Mouse (Mus musculus) heart, postnatal 0 days (tissue): ENCODE data around the gene Fam208a. TPM values are rescaled to one million over a fixed set of nuclear protein-coding genes. Genes with fewer than 3 reads are reported as not detected.
A peak's percentile ranks its signal among the peaks of the same experiment; 100 is the strongest.

Experiments
- ATAC-seq: fragments of 200-750 bp; cut with Nextera tagmentation; 2 replicates; pipeline ENCODE4 v1.8.0; 2017; ENCODE audit warnings: low read depth, moderate number of reproducible peaks, moderate library complexity; ENCODE audit not compliant: insufficient read depth
- DNase-seq: peaks from one replicate; pipeline ENCODE4 v3.0.0-alpha.2; 2016; ENCODE audit warnings: low spot score
- H3K27ac ChIP-seq: fragments of 300-500 bp; sonication (generic); 2 replicates; pipeline ENCODE4 v1.5.1; 2014; ENCODE audit warnings: low read depth, mild to moderate bottlenecking
- H3K27me3 ChIP-seq: fragments of 300-500 bp; sonication (generic); 2 replicates; pipeline ENCODE4 v1.6.1; 2014; ENCODE audit warnings: low read length, mixed read lengths; ENCODE audit not compliant: control insufficient read depth, insufficient read depth
- H3K36me3 ChIP-seq: fragments of 300-500 bp; sonication (generic); replicated peaks from 2 replicates; pipeline ENCODE4 v1.6.1; 2014; ENCODE audit warnings: low read length, mixed read lengths; ENCODE audit not compliant: control insufficient read depth, insufficient read depth
- H3K4me1 ChIP-seq: fragments of 300-500 bp; sonication (generic); 2 replicates; pipeline ENCODE4 v1.6.1; 2014; ENCODE audit warnings: antibody characterized with exemption; ENCODE audit not compliant: control insufficient read depth, insufficient read depth
- H3K4me2 ChIP-seq: fragments of 300-500 bp; sonication (generic); 2 replicates; pipeline ENCODE4 v1.6.1; 2014; ENCODE audit warnings: low read depth, mild to moderate bottlenecking, low read length, moderate library complexity
- H3K4me3 ChIP-seq: fragments of 300-500 bp; sonication (generic); 2 replicates; pipeline ENCODE4 v1.5.1; 2014; ENCODE audit warnings: low read depth, low read length
- H3K9ac ChIP-seq: fragments of 300-500 bp; sonication (generic); replicated peaks from 2 replicates; pipeline ENCODE4 v1.6.1; 2014; ENCODE audit warnings: low read depth, low read length, mixed read lengths
- H3K9me3 ChIP-seq: fragments of 300-500 bp; sonication (generic); replicated peaks from 2 replicates; pipeline ENCODE4 v1.6.1; 2016; ENCODE audit warnings: low read length; ENCODE audit not compliant: control insufficient read depth
- CTCF ChIP-seq: IDR thresholded peaks from 2 replicates; pipeline ENCODE4 v1.5.1; 2016; ENCODE audit warnings: antibody characterized with exemption, control low read depth, low read depth
- EP300 ChIP-seq: IDR thresholded peaks from 2 replicates; pipeline ENCODE4 v1.6.1; 2016; ENCODE audit warnings: antibody characterized with exemption, low read depth
- whole genome bisulfite sequencing: fragments of 180-500 bp; shearing (Covaris S2); extraction: QIAGEN DNeasy Blood & Tissue Kit; methylation state at CpG from one replicate; pipeline ENCODE4 v1.1.7; 2014; 5-methylcytosine and 5-hydroxymethylcytosine counted together
- polyA plus RNA-seq: library from polyadenylated mRNA; unstranded; fragments of >200 nt; fragmentation: Nextera tagmentation; extraction: Ambion mirVana; gene quantifications from 2 replicates; pipeline ENCODE4 v1.2.1, GENCODE M21; 2015
- total RNA-seq: library from RNA; depleted of rRNA; stranded (reverse); fragments of >200 nt; gene quantifications from 2 replicates; pipeline ENCODE4 v1.2.3, GENCODE M21; 2014; ENCODE audit warnings: low replicate concordance

The Fam208a gene
- total and polyA plus RNA-seq, 2 experiments from 2014 or later = 5.6 to 31.4 TPM

DNA sequence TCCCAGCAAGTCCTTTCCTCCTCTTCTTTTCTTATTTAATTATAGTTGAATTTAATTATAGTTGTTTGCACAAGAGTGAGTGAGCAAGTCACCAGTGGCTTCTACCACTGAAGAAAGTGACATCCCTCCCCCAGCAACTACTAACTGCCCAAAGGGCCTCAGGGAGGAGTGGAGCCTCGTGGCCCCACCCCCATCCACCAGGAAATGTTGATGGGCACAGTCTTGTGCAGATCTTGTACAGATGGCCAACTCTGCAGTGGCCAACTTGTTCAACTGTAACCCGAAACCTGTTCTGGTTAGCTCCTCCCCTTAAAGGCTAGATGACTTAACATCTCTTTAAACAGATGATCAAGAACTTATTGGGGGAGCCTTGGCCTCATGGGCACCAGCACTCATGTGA, 38.9 kb upstream of the Fam208a start:
- H3K4me2 ChIP-seq = no peak overlapping the region
- no peak overlapping the region for H3K4me3 ChIP-seq
- no peak overlapping the region for H3K9ac ChIP-seq
- no peaks in the 10 kb centered on the region for H3K27me3 ChIP-seq
- DNase-seq (no peak), ATAC-seq (no peak)
- H3K36me3 ChIP-seq = peaks cover 16% of the 10 kb centered on the region
- H3K9me3 ChIP-seq = no peaks in the 10 kb centered on the region
- no peak overlapping the region for H3K27ac ChIP-seq
- WGBS = 71% methylated on average over 2 of the region's 2 CpGs
- no peaks in the 10 kb centered on the region for H3K4me1 ChIP-seq
- TF ChIP-seq EP300 (no peak), CTCF (no peak)

GRCm38 (mm10) chr14:27390663-27391062, 38.0 kb upstream of the Fam208a start:
- Histone ChIP-seq H3K36me3 (peaks cover 25% of the 10 kb centered on the region), H3K4me2 (no peak overlapping the region), H3K9me3 (no peaks in the 10 kb centered on the region), H3K9ac (no peak overlapping the region), H3K4me1 (no peaks in the 10 kb centered on the region), H3K27me3 (no peaks in the 10 kb centered on the region), H3K4me3 (no peak overlapping the region), H3K27ac (no peak overlapping the region)
- ATAC-seq = no peak
- DNase-seq = no peak
- no peak for TF ChIP-seq CTCF
- TF ChIP-seq EP300 = no peak
- 83% methylated on average over 7 of the region's 7 CpGs for WGBS

GRCm38 (mm10) chr14:27391776-27392308, 36.8 kb upstream of the Fam208a start:
- Histone ChIP-seq H3K4me2 (no peak overlapping the region), H3K4me3 (no peak overlapping the region), H3K36me3 (peaks cover 27% of the 10 kb centered on the region), H3K9ac (no peak overlapping the region), H3K9me3 (no peaks in the 10 kb centered on the region), H3K4me1 (no peaks in the 10 kb centered on the region), H3K27ac (no peak overlapping the region), H3K27me3 (no peaks in the 10 kb centered on the region)
- TF ChIP-seq CTCF (no peak), EP300 (no peak)
- DNase-seq (no peak), ATAC-seq (no peak)
- WGBS = 86% methylated on average over 9 of the region's 9 CpGs

DNA sequence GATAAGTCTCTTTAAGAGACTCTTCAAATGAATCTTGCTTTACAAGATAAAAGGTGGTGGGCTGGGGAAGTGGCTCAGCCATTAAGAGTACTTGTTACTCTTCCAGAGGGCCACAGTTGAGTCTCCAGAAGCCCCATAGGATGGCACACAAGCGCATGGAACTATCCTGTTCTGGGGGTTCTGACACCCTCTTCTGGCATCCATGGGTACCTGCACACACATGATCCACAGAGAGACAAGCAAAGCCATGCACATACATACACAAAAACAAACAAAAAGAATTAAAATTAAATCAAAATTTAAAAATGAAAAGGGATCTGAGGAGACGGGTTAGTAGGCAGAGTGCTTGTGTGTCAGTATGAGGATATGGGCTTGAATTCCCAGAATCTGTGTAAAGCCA, 36.0 kb upstream of the Fam208a start:
- no peak overlapping the region for H3K9ac ChIP-seq
- TF ChIP-seq EP300 (no peak), CTCF (peak; percentile 35)
- no peaks in the 10 kb centered on the region for H3K9me3 ChIP-seq
- H3K27ac ChIP-seq = no peak overlapping the region
- ATAC-seq = no peak
- no peak overlapping the region for H3K4me2 ChIP-seq
- WGBS = 91% methylated on average over 2 of the region's 2 CpGs
- no peak overlapping the region for H3K4me3 ChIP-seq
- no peaks in the 10 kb centered on the region for H3K4me1 ChIP-seq
- H3K36me3 ChIP-seq = peaks cover 32% of the 10 kb centered on the region
- no peaks in the 10 kb centered on the region for H3K27me3 ChIP-seq
- no peak for DNase-seq

- Histone ChIP-seq H3K36me3 (peaks cover 37% of the 10 kb centered on the region), H3K9me3 (no peaks in the 10 kb centered on the region), H3K9ac (no peak overlapping the region), H3K27me3 (no peaks in the 10 kb centered on the region), H3K4me3 (no peak overlapping the region), H3K27ac (no peak overlapping the region), H3K4me2 (no peak overlapping the region), H3K4me1 (no peaks in the 10 kb centered on the region)
- ATAC-seq (no peak), DNase-seq (no peak)
- WGBS = 47% methylated on average over 10 of the region's 10 CpGs
- TF ChIP-seq CTCF = no peak
- TF ChIP-seq EP300 = no peak
Observed at GRCm38 (mm10) chr14:27393806-27394205, 34.8 kb upstream of the Fam208a start.

DNA sequence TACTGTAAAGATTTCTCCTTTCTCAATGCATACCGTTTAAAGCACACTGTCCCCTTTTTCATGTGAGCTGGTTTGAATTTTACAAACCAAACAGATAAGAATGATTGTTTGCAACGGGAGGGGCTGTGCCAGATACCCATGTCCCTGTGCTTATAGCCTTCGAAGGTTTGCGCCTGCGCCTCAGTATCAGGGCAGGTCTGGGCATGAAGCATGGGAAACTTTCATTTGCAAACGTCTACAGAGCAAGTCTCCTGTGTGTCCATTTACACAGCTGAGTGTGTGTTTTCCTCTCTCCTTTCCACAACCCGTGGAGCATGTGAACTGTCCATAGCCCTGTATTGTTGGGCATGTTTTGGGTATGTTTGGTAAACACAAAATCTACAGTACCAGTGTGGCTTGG, 32.2 kb upstream of the Fam208a start:
- no peak overlapping the region for H3K4me2 ChIP-seq
- no peaks in the 10 kb centered on the region for H3K9me3 ChIP-seq
- H3K36me3 ChIP-seq = peaks cover 54% of the 10 kb centered on the region
- ATAC-seq = no peak
- WGBS = 76% methylated on average over 7 of the region's 7 CpGs
- no peak overlapping the region for H3K9ac ChIP-seq
- H3K27me3 ChIP-seq = no peaks in the 10 kb centered on the region
- TF ChIP-seq EP300 (no peak), CTCF (no peak)
- no peak overlapping the region for H3K27ac ChIP-seq
- no peak for DNase-seq
- no peak overlapping the region for H3K4me3 ChIP-seq
- no peaks in the 10 kb centered on the region for H3K4me1 ChIP-seq
